Mouse (Mus musculus) heart, embryonic 14.5 days (tissue): ENCODE measurements around the gene Shisal2b. TPM values are rescaled to one million over a fixed set of nuclear protein-coding genes. Genes with fewer than 3 reads are reported as not detected.

Experiments used
- ATAC-seq: fragments of 200-750 bp; cut with Nextera tagmentation; 2 replicates; pipeline ENCODE4 v1.8.0; 2017; ENCODE audit warnings: low read depth, moderate TSS enrichment; ENCODE audit not compliant: insufficient number of reproducible peaks, insufficient read depth, low FRiP score
- H3K27ac ChIP-seq, 2 experiments: fragments of 200-500 bp in 1 of 2; fragments of 300-500 bp in 1 of 2; sonication (generic) in 1 of 2; replicated peaks in 1 of 2; 2 replicates each; pipeline ENCODE4 v1.5.1; 2012 to 2014; ENCODE audit warnings: low read depth in 2 of 2, low read length in 2 of 2, control low read depth in 1 of 2, mild to moderate bottlenecking in 1 of 2, mixed read lengths in 1 of 2; ENCODE audit not compliant: control insufficient read depth in 1 of 2, insufficient read depth in 1 of 2
- H3K27me3 ChIP-seq: fragments of 300-500 bp; sonication (generic); 2 replicates; pipeline ENCODE4 v1.6.1; 2014; ENCODE audit warnings: mild to moderate bottlenecking, low read length, control low read depth; ENCODE audit not compliant: control insufficient read depth, insufficient read depth
- H3K36me3 ChIP-seq: fragments of 300-500 bp; sonication (generic); 2 replicates; pipeline ENCODE4 v1.6.1; 2014; ENCODE audit warnings: mild to moderate bottlenecking, control low read depth, low read length, mixed read lengths; ENCODE audit not compliant: control insufficient read depth, insufficient read depth
- H3K4me1 ChIP-seq, 2 experiments: fragments of 200-500 bp in 1 of 2; fragments of 300-500 bp in 1 of 2; sonication (generic) in 1 of 2; 2 replicates each; pipeline ENCODE4 v1.6.1; 2012 to 2014; ENCODE audit warnings: low read length in 2 of 2, control low read depth in 1 of 2, mixed read lengths in 1 of 2; ENCODE audit not compliant: control insufficient read depth in 2 of 2, insufficient read depth in 2 of 2
- H3K4me2 ChIP-seq: fragments of 300-500 bp; sonication (generic); 2 replicates; pipeline ENCODE4 v1.6.1; 2014; ENCODE audit warnings: mild to moderate bottlenecking, low read length
- H3K4me3 ChIP-seq, 2 experiments: fragments of 200-500 bp in 1 of 2; fragments of 300-500 bp in 1 of 2; sonication (generic) in 1 of 2; 2 replicates each; pipeline ENCODE4 v1.5.1; 2012 to 2014; ENCODE audit warnings: low read length in 2 of 2, mild to moderate bottlenecking in 2 of 2, control low read depth in 1 of 2, low read depth in 1 of 2, moderate library complexity in 1 of 2; ENCODE audit not compliant: control insufficient read depth in 1 of 2, insufficient read depth in 1 of 2
- H3K9ac ChIP-seq: fragments of 300-500 bp; sonication (generic); 2 replicates; pipeline ENCODE4 v1.6.1; 2014; ENCODE audit warnings: mild to moderate bottlenecking, low read length
- H3K9me3 ChIP-seq: fragments of 300-500 bp; sonication (generic); 2 replicates; pipeline ENCODE4 v1.6.1; 2016; ENCODE audit warnings: low read length, control low read depth; ENCODE audit not compliant: control insufficient read depth
- whole genome bisulfite sequencing: fragments of 180-500 bp; shearing (Covaris S2); extraction: QIAGEN DNeasy Blood & Tissue Kit; methylation state at CpG from one replicate; pipeline ENCODE4 v1.1.7; 2014; 5-methylcytosine and 5-hydroxymethylcytosine counted together
- polyA plus RNA-seq: library from polyadenylated mRNA; unstranded; fragments of >200 nt; fragmentation: Nextera tagmentation; extraction: Ambion mirVana; gene quantifications from 2 replicates; pipeline ENCODE4 v1.2.1, GENCODE M21; 2014

Shisal2b gene
- polyA plus RNA-seq, 1 experiment from 2014 or later, result not detected

GRCm38 (mm10) chr13:104816635-104817571 is 46.8 kb downstream of the Shisal2b start, which contains the start of gene Cwc27:
Gene Cwc27 (minus strand): TSS chr13:104817142.
- Histone ChIP-seq H3K36me3 (peaks cover 21% of the 10 kb centered on the region; the same call in 1 of the 2 replicates), H3K27me3 (no peaks in the 10 kb centered on the region), H3K4me2 (peak within 1 kb of the TSS; percentile 80), H3K4me1 (peaks cover 0 to 12% of the 10 kb centered on the region in 2 experiments; a peak in 2 of 4 replicates), H3K9me3 (no peaks in the 10 kb centered on the region), H3K9ac (peak within 1 kb of the TSS; percentile 88), H3K4me3 (peak within 1 kb of the TSS; percentile 80 to 92), H3K27ac (peak within 1 kb of the TSS; percentile 76 to 83)
- WGBS, result under 1% methylated on average over 50 of the region's 50 CpGs
- peak; percentile 91 for ATAC-seq

- no peaks in the 10 kb centered on the region for H3K9me3 ChIP-seq
- H3K36me3 ChIP-seq, result peaks cover 19% of the 10 kb centered on the region; the same call in 1 of the 2 replicates
- 7% methylated on average over 8 of the region's 8 CpGs for WGBS
- peak overlapping the region; percentile 88 for H3K9ac ChIP-seq
- peaks cover 0 to 12% of the 10 kb centered on the region in 2 experiments; a peak in 2 of 4 replicates for H3K4me1 ChIP-seq
- ATAC-seq, result no peak
- H3K4me2 ChIP-seq, result peak overlapping the region; percentile 80
- H3K4me3 ChIP-seq, result peak overlapping the region; percentile 80 to 92
- H3K27me3 ChIP-seq, result no peaks in the 10 kb centered on the region
- no peak overlapping the region for H3K27ac ChIP-seq
Observed at GRCm38 (mm10) chr13:104816270-104816634, 47.4 kb downstream of the Shisal2b start.

- H3K4me3 ChIP-seq, result no peak overlapping the region
- ATAC-seq, result no peak
Observed at GRCm38 (mm10) chr13:104805681-104806080, 58.0 kb downstream of the Shisal2b start.

GRCm38 (mm10) chr13:104799566-104800182 is 64.0 kb downstream of the Shisal2b start:
- 76% methylated on average over 7 of the region's 7 CpGs for WGBS
- Histone ChIP-seq H3K36me3 (peaks cover 60% of the 10 kb centered on the region), H3K9ac (no peak overlapping the region), H3K4me2 (no peak overlapping the region), H3K4me1 (no peaks in the 10 kb centered on the region), H3K9me3 (no peaks in the 10 kb centered on the region), H3K27ac (no peak overlapping the region), H3K4me3 (no peak overlapping the region), H3K27me3 (no peaks in the 10 kb centered on the region)
- ATAC-seq, result no peak

More at GRCm38 (mm10) chr13:104805681-104806080, 58.0 kb downstream of the Shisal2b start:
- H3K4me1 ChIP-seq, result no peaks in the 10 kb centered on the region
- 47% methylated on average over 3 of the region's 3 CpGs for WGBS
- no peaks in the 10 kb centered on the region for H3K9me3 ChIP-seq
- H3K36me3 ChIP-seq, result peaks cover 65% of the 10 kb centered on the region
- no peak overlapping the region for H3K9ac ChIP-seq
- no peak overlapping the region for H3K27ac ChIP-seq
- H3K4me2 ChIP-seq, result no peak overlapping the region
- H3K27me3 ChIP-seq, result no peaks in the 10 kb centered on the region

GRCm38 (mm10) chr13:104799067-104799466 is 64.6 kb downstream of the Shisal2b start:
- no peaks in the 10 kb centered on the region for H3K9me3 ChIP-seq
- no peak overlapping the region for H3K4me3 ChIP-seq
- no peak overlapping the region for H3K27ac ChIP-seq
- 92% methylated on average over 8 of the region's 8 CpGs for WGBS
- no peaks in the 10 kb centered on the region for H3K4me1 ChIP-seq
- H3K4me2 ChIP-seq, result no peak overlapping the region
- peaks cover 59% of the 10 kb centered on the region for H3K36me3 ChIP-seq
- H3K27me3 ChIP-seq, result no peaks in the 10 kb centered on the region
- H3K9ac ChIP-seq, result no peak overlapping the region
- no peak for ATAC-seq

Other genes starting within 250 kb of the Shisal2b start
- 18.5 and 18.9 TPM in 2 replicates for gene Srek1ip1, start 71.4 kb downstream of the Shisal2b start, polyA plus RNA-seq
- gene Cwc27, start 46.8 kb downstream of the Shisal2b start, polyA plus RNA-seq, result 22.6 and 22.7 TPM in 2 replicates
- 3.7 and 3.8 TPM in 2 replicates for gene Rgs7bp, start 191.0 kb upstream of the Shisal2b start, polyA plus RNA-seq
- gene 4933425L06Rik, start 218.2 kb upstream of the Shisal2b start, polyA plus RNA-seq, result not detected in 2 replicates